Mouse (Mus musculus): ENCODE results near the gene Zfp423. TPM values are rescaled to one million over a fixed set of nuclear protein-coding genes. Genes with fewer than 3 reads are reported as not detected.

Gene Zfp423
- not detected for polyA plus RNA-seq (2017; shearing (Covaris generic))

GRCm38 (mm10) chr8:87959320-87959920, at the start of gene Zfp423:
Gene Zfp423 (minus strand): TSS chr8:87959595.

Other genes with a start within 250 kb of the Zfp423 start
- 38.7 TPM for gene Cnep1r1, start 159.2 kb upstream of the Zfp423 start, polyA plus RNA-seq (2017; shearing (Covaris generic))
- gene Heatr3, start 178.3 kb upstream of the Zfp423 start, polyA plus RNA-seq (2017; shearing (Covaris generic)) = 31.1 TPM
- gene Tent4b, start 239.6 kb upstream of the Zfp423 start, polyA plus RNA-seq (2017; shearing (Covaris generic)) = 5.1 TPM